Mouse (Mus musculus) monocyte, adult 2 months (primary cell): ENCODE results near the gene Mypop.
A peak's percentile ranks its signal among the peaks of the same experiment; 100 is the strongest.

Experiments used
- DNase-seq, 2 experiments: peaks; one replicate each; pipeline ENCODE4 v3.0.0; 2022; ENCODE audit warnings: low spot score in 2 of 2, low read depth in 1 of 2

Mypop gene

GRCm38 (mm10) chr7:18988780-18989179, 2.3 kb upstream of the Mypop start:
- no peak for DNase-seq

GRCm38 (mm10) chr7:18989995-18990394, 1.1 kb upstream of the Mypop start:
- no peak for DNase-seq

- no peak for DNase-seq
These were observed 732 bp downstream of the Mypop start for GRCm38 (mm10) chr7:18991660-18992293.

- DNase-seq: no peak
These were observed 1.2 kb downstream of the Mypop start for GRCm38 (mm10) chr7:18992294-18992675.

- DNase-seq: no peak
These were observed 2.0 kb downstream of the Mypop start for GRCm38 (mm10) chr7:18993036-18993435.

GRCm38 (mm10) chr7:18998835-18999234, 7.8 kb downstream of the Mypop start:
- no peak for DNase-seq

GRCm38 (mm10) chr7:19000421-19000820, 9.4 kb downstream of the Mypop start:
- DNase-seq: no peak

- DNase-seq: no peak
These were observed 10.2 kb downstream of the Mypop start for GRCm38 (mm10) chr7:19001066-19001806.

- DNase-seq: no peak
These were observed 10.7 kb downstream of the Mypop start for GRCm38 (mm10) chr7:19001807-19002085.

- no peak for DNase-seq
These were observed 11.1 kb downstream of the Mypop start for GRCm38 (mm10) chr7:19002115-19002514.

GRCm38 (mm10) chr7:19002848-19003498, 11.9 kb downstream of the Mypop start:
- DNase-seq: no peak

- DNase-seq: peak; percentile 76 to 84
These were observed 13.0 kb downstream of the Mypop start, which contains the start of gene Irf2bp1 for GRCm38 (mm10) chr7:19003902-19004630. Irf2bp1 (plus strand) TSS chr7:19004044.

GRCm38 (mm10) chr7:19004631-19005079, 13.6 kb downstream of the Mypop start:
- DNase-seq: no peak

- DNase-seq: no peak
These were observed 14.5 kb downstream of the Mypop start for GRCm38 (mm10) chr7:19005417-19006121.

- DNase-seq: peak in 1 of 2 experiments; percentile 76
These were observed 15.4 kb downstream of the Mypop start for GRCm38 (mm10) chr7:19006476-19006875.

GRCm38 (mm10) chr7:19007026-19007977, 16.3 kb downstream of the Mypop start:
- no peak for DNase-seq

- DNase-seq: no peak
These were observed 19.5 kb downstream of the Mypop start for GRCm38 (mm10) chr7:19010581-19010980.

GRCm38 (mm10) chr7:19012025-19012621, 21.1 kb downstream of the Mypop start:
- DNase-seq: no peak

- no peak for DNase-seq
These were observed 21.8 kb downstream of the Mypop start for GRCm38 (mm10) chr7:19012882-19013281.
